ENCODE assay signal across 13 mouse cellular contexts in genomic region chr13:38333496-38333895, GRCm38 (mm10). TPM values are rescaled to one million over a fixed set of nuclear protein-coding genes. Genes with fewer than 3 reads are reported as not detected.
"Had no signal": no experiment of that assay in that cellular context is flagged by ENCODE, and none has a peak within 500 bp of the region (broad histone marks: within the 10 kb centered on the region; RNA-seq: fewer than 3 reads in every experiment).

No protein-coding gene starts in this region.

- DNase-seq: kidney, adult 2 months; kidney, postnatal 14 days; lung, postnatal 14 days; right cerebral cortex, postnatal 14 days; thymus, adult 2 months; thymus, postnatal 25 days had no signal

- H3K36me3 ChIP-seq: limb, embryonic 10.5 days; liver, embryonic 15.5 days; midbrain, embryonic 13.5 days; stomach, embryonic 15.5 days had no signal

- H3K27me3 ChIP-seq: liver, embryonic 15.5 days; midbrain, embryonic 13.5 days; stomach, embryonic 15.5 days had no signal

- H3K9me3 ChIP-seq: liver, embryonic 15.5 days; stomach, embryonic 15.5 days had no signal

- H3K4me3 ChIP-seq: left cerebral cortex, adult 2 months; limb, embryonic 10.5 days; liver, embryonic 15.5 days; midbrain, embryonic 13.5 days; stomach, embryonic 15.5 days had no signal

- H3K9ac ChIP-seq: liver, embryonic 15.5 days; midbrain, embryonic 13.5 days; stomach, embryonic 15.5 days had no signal

- H3K27ac ChIP-seq: left cerebral cortex, adult 2 months; limb, embryonic 10.5 days; liver, embryonic 15.5 days; midbrain, embryonic 13.5 days; stomach, embryonic 15.5 days had no signal

- H3K4me1 ChIP-seq: limb, embryonic 10.5 days; liver, embryonic 15.5 days; midbrain, embryonic 13.5 days; stomach, embryonic 15.5 days had no signal

- ATAC-seq: midbrain, embryonic 13.5 days had no signal

- H3K4me2 ChIP-seq: liver, embryonic 11.5 days; liver, embryonic 15.5 days; midbrain, embryonic 13.5 days; stomach, embryonic 15.5 days had no signal

RNA-seq across cellular contexts. Expression of gene Bmp6, which starts 11.4 kb away (rescaled TPM):
- total RNA-seq: megakaryocyte progenitor cell, adult 5-6 weeks had no signal
